Mouse (Mus musculus): Measurements from ENCODE around the gene Birc5.

GRCm38 (mm10) chr11:117858392-117858791, 9.3 kb downstream of the Birc5 start:
- TF ChIP-seq CTCF (conservative IDR thresholded peaks at IDR 0.05 in 1 of 2, IDR thresholded peaks at IDR 0.05 in 1 of 2; ENCODE audit: low read depth in 2 of 2, low read length in 2 of 2) (no peak), POLR2A (IDR thresholded peaks at IDR 0.05; ENCODE audit: low read depth, low read length) (no peak), EP300 (IDR thresholded peaks at IDR 0.05; ENCODE audit: low read length) (no peak), MEF2A (IDR thresholded peaks at IDR 0.05; ENCODE audit: borderline replicate concordance, low read depth, low read length) (no peak), MAX (IDR thresholded peaks at IDR 0.05; ENCODE audit: low read length) (no peak), MXI1 (IDR thresholded peaks at IDR 0.05; ENCODE audit: low read depth, low read length) (no peak), USF2 (conservative IDR thresholded peaks at IDR 0.05; ENCODE audit: low read depth, low read length) (no peak), SMC3 (IDR thresholded peaks at IDR 0.05; ENCODE audit: low read depth, low read length) (no peak), TCF12 (IDR thresholded peaks at IDR 0.05; ENCODE audit: low read depth, low read length) (no peak), HCFC1 (IDR thresholded peaks at IDR 0.05; ENCODE audit: low read depth, low read length) (no peak), CHD2 (IDR thresholded peaks at IDR 0.05; ENCODE audit: low read length) (no peak), NRF1 (IDR thresholded peaks at IDR 0.05; ENCODE audit: low read depth, low read length) (no peak), ZKSCAN1 (IDR thresholded peaks at IDR 0.05; ENCODE audit: borderline replicate concordance, low read depth, low read length) (no peak), ELF1 (IDR thresholded peaks at IDR 0.05; ENCODE audit: low read depth, low read length) (no peak)

Measured in CH12.LX (cell line).